Mouse (Mus musculus) C2C12 (cell line): ENCODE data around the gene Apobr. TPM values are rescaled to one million over a fixed set of nuclear protein-coding genes. Genes with fewer than 3 reads are reported as not detected.

Source experiments
- H3K27me3 ChIP-seq: one replicate; pipeline ENCODE4 v1.6.1; 2011; ENCODE audit not compliant: control insufficient read depth, insufficient read depth, insufficient read length
- H3K36me3 ChIP-seq: one replicate; pipeline ENCODE4 v1.6.1; 2011; ENCODE audit not compliant: control insufficient read depth, insufficient read depth
- H3K4me3 ChIP-seq: one replicate; pipeline ENCODE4 v1.5.1; 2011; ENCODE audit warnings: mild to moderate bottlenecking, control low read depth; ENCODE audit not compliant: poor library complexity, insufficient read depth, severe bottlenecking
- H3K79me2 ChIP-seq: one replicate; pipeline ENCODE4 v1.6.1; 2011; ENCODE audit not compliant: control insufficient read depth, insufficient read depth
- H3K79me3 ChIP-seq: one replicate; pipeline ENCODE4 v1.6.1; 2011; ENCODE audit warnings: low read depth, control low read depth
- H3ac ChIP-seq: one replicate; pipeline ENCODE3; 2011; ENCODE audit warnings: low read depth; ENCODE audit not compliant: control insufficient read depth, insufficient read length
- CEBPB ChIP-seq: IDR thresholded peaks from one replicate; pipeline ENCODE4 v1.6.1; 2011; ENCODE audit warnings: low read depth, mild to moderate bottlenecking, control low read depth, moderate library complexity
- CTCF ChIP-seq: IDR thresholded peaks from one replicate; pipeline ENCODE4 v1.5.1; 2011; ENCODE audit not compliant: control insufficient read depth, insufficient read depth, insufficient read length
- FOSL1 ChIP-seq: IDR thresholded peaks from one replicate; pipeline ENCODE4 v1.8.0; 2011; ENCODE audit warnings: mild to moderate bottlenecking, low read length; ENCODE audit not compliant: poor library complexity, insufficient read depth, severe bottlenecking
- MAX ChIP-seq: IDR thresholded peaks from one replicate; pipeline ENCODE4 v1.6.1; 2011; ENCODE audit warnings: mild to moderate bottlenecking, control low read depth
- MYOD1 ChIP-seq: IDR thresholded peaks from one replicate; pipeline ENCODE4 v1.6.1; 2011; ENCODE audit warnings: low read depth; ENCODE audit not compliant: control insufficient read depth, insufficient read length
- MYOG ChIP-seq: IDR thresholded peaks from one replicate; pipeline ENCODE4 v1.6.1; 2011; ENCODE audit not compliant: control insufficient read depth, insufficient read length; ENCODE audit errors: extremely low read depth
- USF1 ChIP-seq: IDR thresholded peaks from one replicate; pipeline ENCODE4 v1.6.1; 2011; ENCODE audit warnings: low read depth, mild to moderate bottlenecking, control low read depth, moderate library complexity
- microRNA-seq: library from miRNA; unstranded; fragments of <30 nt; microRNA quantifications from one replicate; pipeline ENCODE4, GENCODE M21; 2019; ENCODE audit warnings: borderline microRNAs expressed
- polyA plus RNA-seq: library from polyadenylated mRNA; unstranded; fragments of >200 nt; fragmentation: generic; extraction: Trizol; gene quantifications from one replicate; pipeline ENCODE4 v1.2.1, GENCODE M21; 2012; ENCODE audit warnings: missing spikeins

The Apobr gene
- polyA plus RNA-seq, 1 experiment: 2.0 TPM

GRCm38 (mm10) chr7:126635375-126635774, 50.6 kb downstream of the Apobr start:
- no peaks in the 10 kb centered on the region for H3K36me3 ChIP-seq
- no peak overlapping the region for H3K4me3 ChIP-seq
- no peak for TF ChIP-seq MYOD1
- TF ChIP-seq CEBPB: no peak
- TF ChIP-seq MYOG: no peak
- no peak for TF ChIP-seq USF1
- TF ChIP-seq FOSL1: no peak

GRCm38 (mm10) chr7:126636733-126637520, 52.2 kb downstream of the Apobr start:
- Histone ChIP-seq H3K79me3 (no peaks in the 10 kb centered on the region), H3ac (no peak overlapping the region)
- no peak for TF ChIP-seq MAX
- TF ChIP-seq USF1: no peak
- no peak for TF ChIP-seq FOSL1
- no peak for TF ChIP-seq CEBPB
- no peak for TF ChIP-seq MYOD1
- no peak for TF ChIP-seq MYOG
- peak; percentile 65 for TF ChIP-seq CTCF

More at GRCm38 (mm10) chr7:126635375-126635774, 50.6 kb downstream of the Apobr start:
- no peaks in the 10 kb centered on the region for H3K79me2 ChIP-seq
- H3ac ChIP-seq: no peak overlapping the region
- no peaks in the 10 kb centered on the region for H3K27me3 ChIP-seq
- no peaks in the 10 kb centered on the region for H3K79me3 ChIP-seq

More at GRCm38 (mm10) chr7:126636733-126637520, 52.2 kb downstream of the Apobr start:
- Histone ChIP-seq H3K79me2 (no peaks in the 10 kb centered on the region), H3K27me3 (no peaks in the 10 kb centered on the region), H3K4me3 (no peak overlapping the region), H3K36me3 (no peaks in the 10 kb centered on the region)

Small RNA genes within 50 kb of the gene (microRNA-seq; reads per million reads assigned to microRNA genes)
- 0.16 reads per million for gene Mir7059

Other genes starting within 250 kb of the Apobr start
- 0.23 TPM for gene Lat, start 215.4 kb upstream of the Apobr start, polyA plus RNA-seq
- 69.8 TPM for gene Spns1, start 207.5 kb upstream of the Apobr start, polyA plus RNA-seq
- gene Nfatc2ip, start 188.2 kb upstream of the Apobr start, polyA plus RNA-seq: 6.2 TPM
- not detected for gene Cd19, start 170.1 kb upstream of the Apobr start, polyA plus RNA-seq
- gene Rabep2, start 156.2 kb upstream of the Apobr start, polyA plus RNA-seq: 17.5 TPM
- 2.2 TPM for gene Atp2a1, start 121.8 kb upstream of the Apobr start, polyA plus RNA-seq
- 36.9 TPM for gene Sh2b1, start 109.5 kb upstream of the Apobr start, polyA plus RNA-seq
- gene Tufm, start 97.6 kb upstream of the Apobr start, polyA plus RNA-seq: 200 TPM
- 73.0 TPM for gene Atxn2l, start 81.5 kb upstream of the Apobr start, polyA plus RNA-seq
- gene Eif3c, start 18.5 kb upstream of the Apobr start, polyA plus RNA-seq: 228 TPM
- 4.5 TPM for gene Cln3, start 875 bp downstream of the Apobr start, polyA plus RNA-seq
- not detected for gene Il27, start 10.0 kb downstream of the Apobr start, polyA plus RNA-seq
- gene Nupr1, start 45.9 kb downstream of the Apobr start, polyA plus RNA-seq: 49.9 TPM
- 39.3 TPM for gene Sgf29, start 64.4 kb downstream of the Apobr start, polyA plus RNA-seq
- gene Sult1a1, start 91.5 kb downstream of the Apobr start, polyA plus RNA-seq: 0.07 TPM
- gene Bola2, start 110.5 kb downstream of the Apobr start, polyA plus RNA-seq: 116 TPM
- gene Slx1b, start 110.8 kb downstream of the Apobr start, polyA plus RNA-seq: 5.4 TPM
- gene Coro1a, start 122.8 kb downstream of the Apobr start, polyA plus RNA-seq: 1.9 TPM
- gene Mapk3, start 174.7 kb downstream of the Apobr start, polyA plus RNA-seq: 168 TPM
- 1.7 TPM for gene Gdpd3, start 181.4 kb downstream of the Apobr start, polyA plus RNA-seq
- 16.6 TPM for gene Ypel3, start 192.0 kb downstream of the Apobr start, polyA plus RNA-seq
- 0.01 TPM for gene Tbx6, start 196.5 kb downstream of the Apobr start, polyA plus RNA-seq
- gene Ppp4c, start 207.6 kb downstream of the Apobr start, polyA plus RNA-seq: 189 TPM
- 0.08 TPM for gene Fam57b, start 212.7 kb downstream of the Apobr start, polyA plus RNA-seq
- gene 4930451I11Rik, start 246.7 kb downstream of the Apobr start, polyA plus RNA-seq: not detected